Mouse (Mus musculus): ENCODE data around the gene Pate4. TPM values are rescaled to one million over a fixed set of nuclear protein-coding genes. Genes with fewer than 3 reads are reported as not detected.
"Not testable (repeated sequence)": the region's sequence is repeated elsewhere in the genome, so short reads cannot be mapped to it uniquely, and the experiment has no call there.

Gene Pate4
- not detected for total RNA-seq (2021)

DNA sequence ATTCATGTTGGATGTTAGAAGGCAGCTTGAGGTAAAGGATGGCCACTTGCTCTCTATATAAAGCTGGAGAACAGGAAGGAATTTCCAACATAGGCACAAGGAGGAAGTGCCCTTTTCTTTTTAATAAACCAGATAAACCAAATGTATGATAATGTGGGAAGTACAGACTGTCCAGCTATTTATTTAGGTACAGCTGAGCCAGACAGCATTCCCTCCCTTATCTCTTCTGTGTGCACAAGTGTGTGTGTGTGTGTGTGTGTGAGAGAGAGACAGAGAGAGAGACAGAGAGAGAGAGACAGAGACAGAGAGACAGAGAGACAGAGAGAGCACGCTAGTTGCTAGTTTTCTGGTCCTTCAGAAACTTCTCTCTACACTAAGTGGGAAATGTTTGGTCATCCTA is at the start of gene Pate4:
Gene Pate4, minus strand, starts transcription at position 101 of the 400 bp plus-strand sequence.
- intact Hi-C loops (cut with DNase I) = no loop called here
- no peak for DNase-seq (ENCODE audit: extremely low spot score in 1 of 2, low spot score in 2 of 2)

DNA sequence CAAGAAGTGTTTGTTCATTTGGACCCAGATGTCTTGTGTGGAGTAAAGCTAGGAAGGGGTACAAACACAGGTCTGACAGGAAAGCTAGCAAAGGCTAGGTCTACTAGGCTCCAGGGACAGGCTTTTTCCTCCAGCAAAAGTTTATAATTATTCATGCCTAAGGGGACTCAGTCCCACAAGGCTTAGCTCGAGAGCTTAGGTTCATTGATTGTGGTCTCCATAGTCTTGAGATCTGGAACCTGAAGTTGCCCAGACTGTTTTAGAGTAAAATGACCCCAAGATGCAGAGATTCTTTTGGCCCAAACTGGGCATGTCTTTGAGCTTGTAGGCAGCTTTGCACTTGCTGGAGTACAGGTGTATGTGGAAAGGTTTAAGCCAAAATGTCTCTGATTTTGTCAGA is 36.4 kb upstream of the Pate4 start, which contains the start of gene Pate3:
Gene Pate3, minus strand, starts transcription at position 101 of the 400 bp plus-strand sequence.
- intact Hi-C loops (cut with DNase I) = no loop called here
- DNase-seq (ENCODE audit: extremely low spot score in 1 of 2, low spot score in 2 of 2) = no peak

DNA sequence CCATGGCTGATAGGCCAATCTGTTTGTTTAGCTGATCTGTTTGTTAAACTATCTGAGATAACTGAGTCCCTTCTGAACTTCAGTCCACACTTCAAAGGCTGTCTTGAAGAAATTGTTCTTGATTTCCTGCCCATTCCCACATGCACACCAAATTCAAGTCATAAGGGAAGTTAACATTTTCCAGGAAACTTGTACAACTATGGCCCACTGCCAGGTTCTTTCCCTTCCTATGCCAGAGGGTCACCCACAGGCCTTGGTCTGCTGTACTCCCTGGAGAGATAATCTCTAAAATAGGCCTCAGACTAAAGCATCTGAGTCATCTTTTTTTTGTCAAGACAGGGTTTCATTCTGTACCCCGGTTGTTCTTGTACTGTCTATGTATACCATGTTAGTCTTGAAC is 21.2 kb upstream of the Pate4 start:
- no peak for DNase-seq (ENCODE audit: extremely low spot score in 1 of 2, low spot score in 2 of 2)
- intact Hi-C loops (cut with DNase I) = no loop called here

DNA sequence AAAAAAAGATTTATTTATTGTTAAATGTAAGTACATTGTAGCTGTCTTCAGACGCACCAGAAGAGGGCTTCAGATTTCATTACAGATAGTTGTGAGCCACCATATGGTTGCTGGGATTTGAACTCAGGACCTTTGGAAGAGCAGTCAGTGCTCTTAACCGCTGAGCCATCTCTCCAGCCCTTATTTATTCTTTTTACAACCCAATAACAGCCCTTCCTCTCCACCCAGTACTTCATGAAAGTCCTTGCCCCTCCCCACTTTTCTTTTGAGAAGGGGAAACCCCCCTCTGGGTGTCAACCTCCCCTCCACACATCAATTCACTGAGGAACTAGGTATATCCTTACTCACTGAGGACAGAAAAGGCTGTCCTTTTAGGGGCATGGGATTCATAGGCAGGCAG is 5.0 kb upstream of the Pate4 start:
- DNase-seq (ENCODE audit: extremely low spot score in 1 of 2, low spot score in 2 of 2); intact Hi-C loops (cut with DNase I): not testable (repeated sequence)

DNA sequence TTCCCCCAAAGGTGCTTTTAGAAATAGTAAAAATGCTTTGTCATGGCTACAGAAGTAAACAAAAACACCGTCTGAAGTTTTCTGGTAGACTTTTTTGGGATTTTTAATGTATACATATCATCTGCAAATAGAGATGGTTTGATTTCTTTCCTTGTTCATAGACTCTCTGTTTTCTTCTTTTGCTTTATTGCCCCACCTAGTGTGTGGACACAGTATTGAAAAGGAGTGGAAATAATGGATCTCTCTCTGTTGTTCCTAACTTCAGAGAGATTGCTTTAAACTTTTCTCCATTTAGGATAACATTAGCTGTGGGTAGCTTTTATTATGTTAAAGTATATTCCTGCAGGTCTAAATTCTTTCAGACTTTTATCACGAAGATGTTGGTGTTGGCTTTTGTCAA is 2.3 kb upstream of the Pate4 start:
- no peak for DNase-seq (ENCODE audit: extremely low spot score in 1 of 2, low spot score in 2 of 2)
- intact Hi-C loops (cut with DNase I) = no loop called here

DNA sequence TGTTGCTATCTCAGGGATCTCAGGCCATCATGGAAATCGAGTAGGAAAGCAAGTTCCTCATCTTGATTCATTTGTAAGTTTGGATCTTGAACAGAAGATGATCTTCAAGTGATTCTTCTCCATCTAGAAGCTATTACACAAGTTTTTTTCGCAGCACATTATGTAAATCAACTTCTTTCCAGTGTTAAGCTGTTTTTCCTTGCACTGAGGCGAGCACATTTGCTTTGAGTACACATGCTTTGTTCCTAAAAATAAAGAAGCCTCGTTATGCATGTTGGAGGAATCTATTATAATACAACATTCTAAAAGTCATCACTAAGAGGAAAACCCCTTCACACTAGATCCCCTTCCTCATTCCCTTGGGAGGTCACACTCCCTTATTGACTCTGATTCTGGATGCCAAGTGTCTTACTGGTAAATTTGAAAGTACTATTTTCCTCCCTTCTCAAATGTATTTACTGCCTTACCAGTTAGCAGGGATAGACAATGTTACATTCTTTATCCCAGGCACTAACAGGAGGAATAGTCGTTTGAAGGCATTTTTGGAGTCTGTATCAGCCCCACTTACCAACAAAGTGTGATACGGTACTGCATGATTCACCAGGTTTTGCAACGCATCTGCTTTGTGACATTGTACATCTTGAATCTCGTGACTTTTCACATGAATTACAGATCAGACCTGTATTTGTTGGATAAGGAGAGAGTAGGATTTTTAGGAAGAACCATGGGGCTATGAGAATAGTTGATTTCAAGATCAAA is 3.9 kb downstream of the Pate4 start:
- no peak for DNase-seq (ENCODE audit: extremely low spot score in 1 of 2, low spot score in 2 of 2)
- intact Hi-C loops (cut with DNase I) = no loop called here

GRCm38 (mm10) chr9:35592903-35593302 is 18.8 kb downstream of the Pate4 start:
- intact Hi-C loops (cut with DNase I) = loop anchor here (5.0 kb wide), 2 partner anchors 114 to 1124 kb away; no protein-coding TSS in a partner anchor
- peak; percentile 27 to 28 for DNase-seq (ENCODE audit: extremely low spot score in 1 of 2, low spot score in 2 of 2)

DNA sequence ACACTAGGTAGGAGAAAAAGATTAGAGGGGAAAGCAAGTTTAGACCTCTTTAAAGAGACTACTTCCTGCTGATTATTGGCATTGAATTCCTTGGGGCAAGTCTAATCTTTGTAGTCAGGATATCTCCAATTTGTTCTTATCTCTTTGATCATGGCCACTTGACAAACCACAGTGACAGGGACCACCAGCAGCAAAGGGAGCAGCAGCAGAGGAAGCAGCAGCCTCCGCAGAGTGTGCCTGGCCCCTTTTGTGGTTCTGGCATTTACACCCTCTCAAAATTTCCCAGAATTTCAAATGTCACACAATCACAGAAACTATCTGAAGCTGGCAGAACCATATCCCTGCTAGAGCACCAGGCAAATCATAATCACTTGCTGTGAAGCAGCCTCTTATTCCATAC is 24.1 kb downstream of the Pate4 start:
- no peak for DNase-seq (ENCODE audit: extremely low spot score in 1 of 2, low spot score in 2 of 2)
- intact Hi-C loops (cut with DNase I) = no loop called here

DNA sequence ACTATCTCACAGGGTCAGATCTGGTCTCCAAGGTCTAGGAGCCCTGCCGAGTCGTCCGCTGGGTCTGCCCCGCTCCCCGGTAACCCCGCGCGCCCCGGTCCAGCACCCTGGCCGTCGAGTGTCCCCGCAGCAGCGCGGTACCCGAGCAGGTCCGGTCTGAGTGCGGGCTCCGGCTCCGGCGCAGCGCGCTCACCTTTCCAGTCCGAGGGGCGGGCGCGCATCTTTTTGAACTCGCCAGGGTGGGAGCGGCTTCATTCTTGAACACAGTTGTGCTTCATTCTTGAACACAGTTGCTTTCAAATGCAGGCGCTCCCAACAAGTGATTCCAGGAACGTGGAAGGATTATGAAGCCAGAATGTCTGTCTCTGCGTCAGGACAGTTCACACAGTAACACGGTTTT is 37.3 kb downstream of the Pate4 start:
- peak in 1 of 2 experiments; percentile 42 for DNase-seq (ENCODE audit: extremely low spot score in 1 of 2, low spot score in 2 of 2)
- intact Hi-C loops (cut with DNase I) = no loop called here

- intact Hi-C loops (cut with DNase I) = no loop called here
Observed at GRCm38 (mm10) chr9:35570663-35571062, 41.1 kb downstream of the Pate4 start.

GRCm38 (mm10) chr9:35569571-35570534 is 41.9 kb downstream of the Pate4 start, which contains the start of the genes Pate2 and Hyls1:
Gene Pate2 (plus strand): TSS chr9:35570284.
Gene Hyls1 (minus strand): TSS chr9:35570398.
- intact Hi-C loops (cut with DNase I) = no loop called here
- DNase-seq (ENCODE audit: extremely low spot score in 1 of 2, low spot score in 2 of 2) = peak; percentile 94 to 95

More at GRCm38 (mm10) chr9:35570663-35571062, 41.1 kb downstream of the Pate4 start:
- no peak for DNase-seq (ENCODE audit: extremely low spot score in 1 of 2, low spot score in 2 of 2)

GRCm38 (mm10) chr9:35567995-35568394 is 43.7 kb downstream of the Pate4 start:
- no peak for DNase-seq (ENCODE audit: extremely low spot score in 1 of 2, low spot score in 2 of 2)
- intact Hi-C loops (cut with DNase I) = no loop called here

DNA sequence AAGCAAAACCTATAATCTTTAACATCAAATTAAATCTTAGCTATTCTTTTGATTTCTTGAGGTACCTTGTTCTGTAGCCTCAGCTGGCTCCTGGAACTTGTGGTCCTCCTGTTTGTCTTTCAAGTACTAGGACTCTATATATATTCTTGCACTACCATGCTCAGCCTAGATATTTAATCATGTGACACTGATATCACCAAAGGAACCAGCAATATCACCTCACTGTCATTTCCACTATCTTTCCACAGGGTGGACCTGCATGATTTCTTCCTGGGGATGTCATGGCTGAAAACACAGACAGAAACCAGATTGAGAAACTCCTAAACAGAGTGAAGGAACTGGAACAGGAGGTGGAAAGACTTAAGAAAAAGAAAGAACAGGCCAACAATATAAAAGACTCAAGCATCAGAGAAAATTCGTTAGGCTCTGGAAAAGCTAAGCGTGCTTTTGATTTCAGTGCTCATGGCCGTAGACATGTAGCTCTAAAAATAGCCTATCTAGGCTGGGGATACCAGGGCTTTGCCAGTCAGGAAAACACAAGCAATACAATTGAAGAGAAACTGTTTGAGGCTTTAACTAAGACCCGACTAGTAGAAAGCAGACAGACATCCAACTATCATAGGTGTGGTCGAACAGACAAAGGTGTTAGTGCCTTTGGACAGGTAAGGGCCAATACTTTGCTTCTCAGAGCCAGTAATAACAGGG is 47.1 kb downstream of the Pate4 start:
- intact Hi-C loops (cut with DNase I) = no loop called here
- no peak for DNase-seq (ENCODE audit: extremely low spot score in 1 of 2, low spot score in 2 of 2)

DNA sequence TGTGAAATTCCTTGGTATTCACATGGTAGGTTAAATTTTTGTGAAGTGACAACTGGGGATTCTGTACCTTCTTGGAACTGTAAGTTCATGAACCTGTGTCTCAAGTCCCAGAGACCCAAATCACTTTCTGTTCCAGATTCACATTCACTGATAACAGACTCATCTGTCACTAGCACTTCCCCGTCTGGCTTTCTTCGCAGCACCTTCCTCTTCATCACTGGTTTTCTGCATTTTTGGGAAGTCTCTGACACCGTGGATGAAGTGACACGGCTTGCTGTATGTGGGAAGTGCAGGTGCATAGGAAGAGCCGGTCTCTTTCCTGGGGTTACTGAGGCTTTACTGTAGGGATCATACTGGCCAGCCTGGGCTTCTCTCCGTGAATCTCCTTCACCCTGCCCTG is 50.2 kb downstream of the Pate4 start:
- no peak for DNase-seq (ENCODE audit: extremely low spot score in 1 of 2, low spot score in 2 of 2)
- intact Hi-C loops (cut with DNase I) = no loop called here

GRCm38 (mm10) chr9:35561076-35561475 is 50.7 kb downstream of the Pate4 start:
- intact Hi-C loops (cut with DNase I) = no loop called here
- DNase-seq (ENCODE audit: extremely low spot score in 1 of 2, low spot score in 2 of 2) = no peak

- intact Hi-C loops (cut with DNase I) = no loop called here
- peak; percentile 86 to 88 for DNase-seq (ENCODE audit: extremely low spot score in 1 of 2, low spot score in 2 of 2)
Observed at GRCm38 (mm10) chr9:35559009-35559890, 52.5 kb downstream of the Pate4 start.

DNA sequence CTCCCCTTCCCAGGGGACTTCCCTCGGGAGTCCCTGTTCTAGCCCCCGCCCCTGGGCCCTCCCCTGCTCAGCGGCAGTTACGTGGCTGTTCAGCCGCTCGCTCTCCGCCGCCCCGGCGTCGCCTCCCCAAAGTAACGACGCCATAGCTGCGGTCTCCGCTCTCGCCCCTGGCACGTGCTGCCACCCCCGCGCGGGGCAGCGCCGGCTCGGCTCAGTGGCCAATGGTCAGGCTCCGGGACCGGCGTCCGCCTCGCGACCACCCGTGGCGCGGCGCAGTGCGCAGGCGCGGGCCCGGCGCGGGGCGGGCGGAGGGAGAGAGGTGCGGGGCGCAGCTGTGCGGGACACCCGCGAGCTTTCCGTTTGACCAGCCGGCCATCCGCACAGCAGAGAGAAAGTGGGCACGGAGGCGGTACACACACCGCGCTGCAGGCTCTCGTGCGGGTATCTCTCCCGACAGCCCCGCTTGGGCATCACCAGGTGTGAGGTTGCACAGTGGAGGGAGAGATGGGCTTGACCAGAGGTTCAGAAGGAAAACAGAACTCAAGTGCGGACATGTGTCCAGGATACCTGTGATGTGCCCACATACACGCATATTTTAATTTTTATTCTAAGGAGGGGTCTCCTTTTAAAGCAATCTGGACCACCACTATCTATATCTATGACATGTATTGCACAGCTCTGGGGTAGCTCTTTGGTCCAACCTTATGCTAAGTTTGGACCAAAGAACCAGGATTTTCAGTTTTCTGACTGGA is 53.3 kb downstream of the Pate4 start, which contains the start of the genes Ddx25 and Pus3:
Gene Ddx25, minus strand, starts transcription at position 272 of the 752 bp plus-strand sequence.
Gene Pus3, plus strand, starts transcription at position 339 of the 752 bp plus-strand sequence.
- intact Hi-C loops (cut with DNase I) = no loop called here
- DNase-seq (ENCODE audit: extremely low spot score in 1 of 2, low spot score in 2 of 2) = peak; percentile 64 to 88

Measured in left cerebral cortex, postnatal 10 days (tissue).